Mouse (Mus musculus): ENCODE measurements around the gene AC124108.1. TPM values are rescaled to one million over a fixed set of nuclear protein-coding genes. Genes with fewer than 3 reads are reported as not detected.
"Not testable (repeated sequence)": the region's sequence is repeated elsewhere in the genome, so short reads cannot be mapped to it uniquely, and the experiment has no call there.

Gene AC124108.1
- total and polyA plus RNA-seq, 2 experiments: not detected

DNA sequence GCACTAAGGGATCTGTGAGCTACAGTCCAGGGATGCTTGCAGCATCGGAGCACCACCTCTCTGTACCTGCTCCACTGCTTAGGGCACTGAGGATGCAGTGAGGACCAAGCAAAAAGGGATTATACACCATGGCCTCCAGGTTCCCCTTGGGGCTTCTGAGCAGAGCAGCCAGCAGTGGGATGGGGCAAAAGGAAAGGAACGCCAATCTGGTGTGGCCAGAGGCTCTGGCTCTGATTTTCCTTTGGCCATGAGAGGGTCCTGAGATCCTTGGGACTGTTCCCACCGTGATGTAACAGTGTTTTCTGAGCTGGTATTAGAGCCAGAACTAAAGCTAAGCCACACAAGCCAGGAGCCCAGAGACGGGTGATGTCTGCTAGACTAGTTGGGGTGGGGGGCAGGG lies 31.6 kb upstream of the AC124108.1 start:
- DNase-seq (ENCODE audit: extremely low read depth, low read depth, low spot score): no peak
- Histone ChIP-seq H3K79me2 (ENCODE audit: control insufficient read depth, insufficient read depth, low read length) (no peaks in the 10 kb centered on the region), H3K27ac (replicated peaks; ENCODE audit: insufficient read depth, low read depth, low read length) (no peak overlapping the region), H3K27me3 (ENCODE audit: control insufficient read depth, insufficient read depth, low read length) (no peaks in the 10 kb centered on the region), H3K36me3 (ENCODE audit: control insufficient read depth, insufficient read depth, low read length) (no peaks in the 10 kb centered on the region), H3K4me1 (ENCODE audit: control insufficient read depth, insufficient read depth, low read length) (no peaks in the 10 kb centered on the region), H3K4me3 (ENCODE audit: insufficient read depth, low read depth, low read length) (no peak overlapping the region), H3K9ac (ENCODE audit: low read depth, low read length) (no peak overlapping the region)
- WGBS: 76% methylated on average over 4 of the region's 4 CpGs
- TF ChIP-seq POLR2A (IDR thresholded peaks at IDR 0.05; ENCODE audit: extremely low read depth, insufficient read depth, low read length): no peak

GRCm38 (mm10) chr1:132161211-132161880 lies 29.9 kb upstream of the AC124108.1 start:
- Histone ChIP-seq H3K4me3 (ENCODE audit: insufficient read depth, low read depth, low read length) (no peak overlapping the region), H3K36me3 (ENCODE audit: control insufficient read depth, insufficient read depth, low read length) (no peaks in the 10 kb centered on the region), H3K9ac (ENCODE audit: low read depth, low read length) (no peak overlapping the region), H3K4me1 (ENCODE audit: control insufficient read depth, insufficient read depth, low read length) (no peaks in the 10 kb centered on the region), H3K27ac (replicated peaks; ENCODE audit: insufficient read depth, low read depth, low read length) (no peak overlapping the region), H3K79me2 (ENCODE audit: control insufficient read depth, insufficient read depth, low read length) (no peaks in the 10 kb centered on the region), H3K27me3 (ENCODE audit: control insufficient read depth, insufficient read depth, low read length) (no peaks in the 10 kb centered on the region)
- TF ChIP-seq CTCF (IDR thresholded peaks at IDR 0.05; ENCODE audit: low read depth, low read length): no peak
- DNase-seq (ENCODE audit: extremely low read depth, low read depth, low spot score): no peak
- WGBS: 69% methylated on average over 7 of the region's 7 CpGs

DNA sequence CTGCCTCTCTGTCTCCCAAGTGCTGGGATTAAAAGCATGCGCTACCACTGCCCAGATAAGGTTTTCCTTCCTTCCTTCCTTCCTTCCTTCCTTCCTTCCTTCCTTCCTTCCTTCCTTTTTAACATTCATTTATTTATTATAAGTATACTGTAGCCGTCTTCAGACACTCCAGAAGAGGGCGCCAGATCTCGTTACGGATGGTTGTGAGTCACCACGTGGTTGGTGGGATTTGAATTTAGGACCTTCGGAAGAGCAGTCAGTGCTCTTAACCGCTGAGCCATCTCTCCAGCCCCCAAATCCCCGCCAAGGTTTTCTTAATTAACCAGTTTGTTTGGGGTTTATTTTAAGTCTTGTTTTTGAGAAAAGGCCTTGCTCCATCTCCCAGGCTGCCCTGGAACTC lies 28.6 kb upstream of the AC124108.1 start:
- not testable (repeated sequence) for DNase-seq (ENCODE audit: extremely low read depth, low read depth, low spot score); H3K4me1 ChIP-seq (ENCODE audit: control insufficient read depth, insufficient read depth, low read length); H3K4me3 ChIP-seq (ENCODE audit: insufficient read depth, low read depth, low read length); H3K9ac ChIP-seq (ENCODE audit: low read depth, low read length); H3K27me3 ChIP-seq (ENCODE audit: control insufficient read depth, insufficient read depth, low read length); H3K79me2 ChIP-seq (ENCODE audit: control insufficient read depth, insufficient read depth, low read length); H3K36me3 ChIP-seq (ENCODE audit: control insufficient read depth, insufficient read depth, low read length); H3K27ac ChIP-seq (replicated peaks; ENCODE audit: insufficient read depth, low read depth, low read length)
- 45% methylated on average over 9 of the region's 9 CpGs for WGBS

DNA sequence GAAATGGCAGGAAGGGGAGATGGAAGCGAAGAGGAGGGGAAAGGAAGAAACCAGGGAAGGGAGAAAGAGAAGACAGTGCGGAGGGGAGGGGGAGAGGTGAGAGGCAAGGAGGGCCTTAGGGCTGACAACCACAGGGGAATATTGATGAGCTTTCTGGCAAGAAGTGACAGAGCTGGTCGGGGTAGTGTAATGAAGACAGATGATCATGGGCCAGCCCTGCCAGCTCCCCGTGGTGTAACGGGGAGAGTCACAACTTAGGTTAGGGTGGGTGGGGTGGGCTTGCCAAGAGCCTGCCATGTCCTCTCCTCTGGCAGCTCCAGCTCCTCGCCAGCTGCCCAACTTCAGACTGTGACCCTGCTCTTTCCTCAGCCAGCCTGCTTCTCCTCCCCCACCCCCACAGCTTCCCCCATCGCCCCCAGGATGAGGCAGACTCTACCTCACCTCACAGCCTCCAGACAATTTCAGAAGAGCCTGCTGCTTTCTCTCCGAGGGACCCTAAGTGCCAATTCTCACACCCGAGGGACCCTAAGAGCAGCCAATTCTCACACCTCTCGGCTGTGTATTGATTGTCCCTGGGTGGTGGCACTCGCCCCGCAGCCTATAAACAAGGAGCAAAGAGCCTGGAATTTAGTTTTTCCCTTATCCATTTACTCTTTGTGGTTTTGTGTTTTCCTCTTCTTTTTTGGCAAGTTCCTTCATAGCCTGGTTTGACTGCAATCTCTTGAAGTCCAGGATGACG lies 26.3 kb upstream of the AC124108.1 start:
- Histone ChIP-seq H3K4me3 (ENCODE audit: insufficient read depth, low read depth, low read length) (no peak overlapping the region), H3K27ac (replicated peaks; ENCODE audit: insufficient read depth, low read depth, low read length) (no peak overlapping the region), H3K4me1 (ENCODE audit: control insufficient read depth, insufficient read depth, low read length) (peaks cover 5% of the 10 kb centered on the region; the same call in 1 of the 2 replicates), H3K9ac (ENCODE audit: low read depth, low read length) (no peak overlapping the region), H3K27me3 (ENCODE audit: control insufficient read depth, insufficient read depth, low read length) (no peaks in the 10 kb centered on the region), H3K36me3 (ENCODE audit: control insufficient read depth, insufficient read depth, low read length) (no peaks in the 10 kb centered on the region), H3K79me2 (ENCODE audit: control insufficient read depth, insufficient read depth, low read length) (no peaks in the 10 kb centered on the region)
- no peak for DNase-seq (ENCODE audit: extremely low read depth, low read depth, low spot score)
- TF ChIP-seq POLR2A (IDR thresholded peaks at IDR 0.05; ENCODE audit: extremely low read depth, insufficient read depth, low read length) (no peak), CTCF (IDR thresholded peaks at IDR 0.05; ENCODE audit: low read depth, low read length) (no peak)
- WGBS: 50% methylated on average over 13 of the region's 13 CpGs

GRCm38 (mm10) chr1:132165859-132166258 lies 25.4 kb upstream of the AC124108.1 start:
- TF ChIP-seq CTCF (IDR thresholded peaks at IDR 0.05; ENCODE audit: low read depth, low read length) (peak; percentile 56; the same call in 1 of the 2 replicates), POLR2A (IDR thresholded peaks at IDR 0.05; ENCODE audit: extremely low read depth, insufficient read depth, low read length) (no peak)
- WGBS: 62% methylated on average over 3 of the region's 3 CpGs
- no peak overlapping the region for H3K27ac ChIP-seq (replicated peaks; ENCODE audit: insufficient read depth, low read depth, low read length)
- H3K36me3 ChIP-seq (ENCODE audit: control insufficient read depth, insufficient read depth, low read length): no peaks in the 10 kb centered on the region
- H3K4me3 ChIP-seq (ENCODE audit: insufficient read depth, low read depth, low read length): no peak overlapping the region
- no peaks in the 10 kb centered on the region for H3K79me2 ChIP-seq (ENCODE audit: control insufficient read depth, insufficient read depth, low read length)
- no peaks in the 10 kb centered on the region for H3K27me3 ChIP-seq (ENCODE audit: control insufficient read depth, insufficient read depth, low read length)
- DNase-seq (ENCODE audit: extremely low read depth, low read depth, low spot score): no peak
- peaks cover 7% of the 10 kb centered on the region; the same call in 1 of the 2 replicates for H3K4me1 ChIP-seq (ENCODE audit: control insufficient read depth, insufficient read depth, low read length)
- H3K9ac ChIP-seq (ENCODE audit: low read depth, low read length): no peak overlapping the region

DNA sequence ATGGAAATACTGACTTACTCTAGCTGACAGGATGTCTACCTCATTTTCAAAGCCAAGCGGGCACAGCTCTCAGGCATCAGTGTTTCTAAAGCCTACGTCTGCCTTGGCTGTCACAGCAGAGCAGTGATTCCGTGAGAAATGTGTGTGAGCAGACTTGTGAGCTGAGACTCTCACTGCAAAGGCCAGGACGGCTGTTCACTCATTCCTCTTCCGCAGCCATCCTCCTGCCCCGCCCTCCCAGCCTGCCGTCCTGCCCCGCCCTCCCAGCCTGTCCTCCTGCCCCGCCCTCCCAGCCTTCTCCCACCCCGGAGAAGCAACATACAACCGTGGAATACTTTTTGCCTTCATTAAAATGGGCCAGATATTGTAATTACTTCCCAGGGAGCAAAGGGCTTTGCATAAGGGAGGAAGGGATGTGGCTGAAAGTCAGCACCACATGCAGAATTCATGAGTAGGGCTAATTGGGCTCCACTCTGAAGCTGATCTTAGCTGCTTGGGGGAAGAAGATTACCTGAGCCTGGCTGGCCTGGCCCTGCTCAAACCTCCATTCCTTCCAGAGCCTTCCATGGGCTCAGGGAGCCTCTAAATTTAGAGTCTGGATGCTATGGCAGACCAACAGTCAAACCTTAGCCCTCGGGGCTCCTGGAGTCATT lies 23.0 kb upstream of the AC124108.1 start:
- no peaks in the 10 kb centered on the region for H3K79me2 ChIP-seq (ENCODE audit: control insufficient read depth, insufficient read depth, low read length)
- no peak overlapping the region for H3K9ac ChIP-seq (ENCODE audit: low read depth, low read length)
- no peaks in the 10 kb centered on the region for H3K36me3 ChIP-seq (ENCODE audit: control insufficient read depth, insufficient read depth, low read length)
- WGBS: 23% methylated on average over 12 of the region's 12 CpGs
- H3K4me1 ChIP-seq (ENCODE audit: control insufficient read depth, insufficient read depth, low read length): peaks cover 7% of the 10 kb centered on the region; the same call in 1 of the 2 replicates
- H3K4me3 ChIP-seq (ENCODE audit: insufficient read depth, low read depth, low read length): no peak overlapping the region
- TF ChIP-seq POLR2A (IDR thresholded peaks at IDR 0.05; ENCODE audit: extremely low read depth, insufficient read depth, low read length) (no peak), CTCF (IDR thresholded peaks at IDR 0.05; ENCODE audit: low read depth, low read length) (no peak)
- no peaks in the 10 kb centered on the region for H3K27me3 ChIP-seq (ENCODE audit: control insufficient read depth, insufficient read depth, low read length)
- DNase-seq (ENCODE audit: extremely low read depth, low read depth, low spot score): no peak
- no peak overlapping the region for H3K27ac ChIP-seq (replicated peaks; ENCODE audit: insufficient read depth, low read depth, low read length)

All from liver, adult 2 months (tissue).